Mouse (Mus musculus) kidney, postnatal 0 days (tissue): ENCODE measurements around the gene Lingo4. TPM values are rescaled to one million over a fixed set of nuclear protein-coding genes. Genes with fewer than 3 reads are reported as not detected.

Experiments
- ATAC-seq: fragments of 200-750 bp; cut with Nextera tagmentation; replicated peaks from 2 replicates; pipeline ENCODE4 v1.8.0; 2017; ENCODE audit warnings: low read depth, moderate number of reproducible peaks, moderate TSS enrichment, moderate library complexity; ENCODE audit not compliant: low FRiP score
- DNase-seq: peaks from one replicate; pipeline ENCODE4 v3.0.0-alpha.2; 2016; ENCODE audit warnings: low spot score
- H3K27ac ChIP-seq: fragments of 300-500 bp; sonication (generic); 2 replicates; pipeline ENCODE4 v1.5.1; 2014; ENCODE audit warnings: mild to moderate bottlenecking
- H3K27me3 ChIP-seq: fragments of 300-500 bp; sonication (generic); 2 replicates; pipeline ENCODE4 v1.6.1; 2014; ENCODE audit warnings: low read length, mixed read lengths; ENCODE audit not compliant: insufficient read depth
- H3K36me3 ChIP-seq: fragments of 300-500 bp; sonication (generic); 2 replicates; pipeline ENCODE4 v1.6.1; 2014; ENCODE audit warnings: low read length, mixed read lengths; ENCODE audit not compliant: insufficient read depth
- H3K4me1 ChIP-seq: fragments of 300-500 bp; sonication (generic); replicated peaks from 2 replicates; pipeline ENCODE4 v1.6.1; 2014; ENCODE audit warnings: antibody characterized with exemption, low read length, mixed read lengths; ENCODE audit not compliant: insufficient read depth
- H3K4me2 ChIP-seq: fragments of 300-500 bp; sonication (generic); 2 replicates; pipeline ENCODE4 v1.6.1; 2014; ENCODE audit warnings: mild to moderate bottlenecking, low read length, moderate library complexity, mixed read lengths
- H3K4me3 ChIP-seq: fragments of 300-500 bp; sonication (generic); replicated peaks from 2 replicates; pipeline ENCODE4 v1.5.1; 2014; ENCODE audit warnings: low read depth, low read length
- H3K9ac ChIP-seq: fragments of 300-500 bp; sonication (generic); 2 replicates; pipeline ENCODE4 v1.6.1; 2014; ENCODE audit warnings: low read depth, low read length
- H3K9me3 ChIP-seq: fragments of 300-500 bp; sonication (generic); replicated peaks from 2 replicates; pipeline ENCODE4 v1.6.1; 2016; ENCODE audit warnings: low read length, inconsistent platforms, mixed read lengths
- CTCF ChIP-seq: IDR thresholded peaks from 2 replicates; pipeline ENCODE4 v1.5.1; 2016; ENCODE audit warnings: antibody characterized with exemption, low read depth, mild to moderate bottlenecking, moderate library complexity
- WGBS: fragments of 180-500 bp; shearing (Covaris S2); extraction: QIAGEN DNeasy Blood & Tissue Kit; methylation state at CpG from one replicate; pipeline ENCODE4 v1.1.7; 2014; 5-methylcytosine and 5-hydroxymethylcytosine counted together
- polyA plus RNA-seq: library from polyadenylated mRNA; unstranded; fragments of >200 nt; fragmentation: Nextera tagmentation; extraction: Ambion mirVana; gene quantifications from 2 replicates; pipeline ENCODE4 v1.2.1, GENCODE M21; 2015

Gene Lingo4
- polyA plus RNA-seq, 1 experiment from 2014 or later: 0.32 TPM

GRCm38 (mm10) chr3:94399663-94400310 lies 1.5 kb downstream of the Lingo4 start:
- no peak overlapping the region for H3K9ac ChIP-seq
- DNase-seq: no peak
- 0 out of 2 replicates have a peak, but pooled peaks cover 4% of the 10 kb centered on the region for H3K4me1 ChIP-seq
- no peaks in the 10 kb centered on the region for H3K9me3 ChIP-seq
- H3K4me2 ChIP-seq: no peak overlapping the region
- no peak overlapping the region for H3K4me3 ChIP-seq
- H3K27me3 ChIP-seq: no peaks in the 10 kb centered on the region
- H3K27ac ChIP-seq: no peak overlapping the region
- 37% methylated on average over 5 of the region's 5 CpGs for WGBS
- TF ChIP-seq CTCF: no peak
- H3K36me3 ChIP-seq: no peaks in the 10 kb centered on the region
- no peak for ATAC-seq

DNA sequence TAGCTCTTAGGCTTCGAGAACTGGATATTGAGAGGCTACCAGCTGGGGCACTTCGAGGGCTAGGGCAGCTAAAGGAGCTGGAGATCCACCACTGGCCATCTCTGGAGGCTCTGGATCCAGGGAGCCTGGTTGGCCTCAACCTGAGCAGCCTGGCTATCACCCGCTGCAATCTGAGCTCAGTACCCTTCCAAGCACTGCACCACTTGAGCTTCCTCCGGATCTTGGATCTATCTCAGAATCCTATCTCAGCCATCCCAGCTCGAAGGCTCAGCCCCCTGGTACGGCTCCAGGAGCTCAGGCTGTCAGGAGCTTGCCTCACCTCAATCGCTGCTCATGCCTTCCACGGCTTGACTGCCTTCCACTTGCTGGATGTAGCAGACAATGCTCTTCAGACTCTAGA lies 4.1 kb downstream of the Lingo4 start:
- Histone ChIP-seq H3K4me3 (no peak overlapping the region), H3K27me3 (no peaks in the 10 kb centered on the region), H3K4me1 (0 out of 2 replicates have a peak, but pooled peaks cover 4% of the 10 kb centered on the region), H3K9me3 (no peaks in the 10 kb centered on the region), H3K36me3 (no peaks in the 10 kb centered on the region), H3K9ac (no peak overlapping the region), H3K27ac (no peak overlapping the region), H3K4me2 (no peak overlapping the region)
- no peak for ATAC-seq
- TF ChIP-seq CTCF: no peak
- no peak for DNase-seq
- WGBS: 66% methylated on average over 8 of the region's 8 CpGs

DNA sequence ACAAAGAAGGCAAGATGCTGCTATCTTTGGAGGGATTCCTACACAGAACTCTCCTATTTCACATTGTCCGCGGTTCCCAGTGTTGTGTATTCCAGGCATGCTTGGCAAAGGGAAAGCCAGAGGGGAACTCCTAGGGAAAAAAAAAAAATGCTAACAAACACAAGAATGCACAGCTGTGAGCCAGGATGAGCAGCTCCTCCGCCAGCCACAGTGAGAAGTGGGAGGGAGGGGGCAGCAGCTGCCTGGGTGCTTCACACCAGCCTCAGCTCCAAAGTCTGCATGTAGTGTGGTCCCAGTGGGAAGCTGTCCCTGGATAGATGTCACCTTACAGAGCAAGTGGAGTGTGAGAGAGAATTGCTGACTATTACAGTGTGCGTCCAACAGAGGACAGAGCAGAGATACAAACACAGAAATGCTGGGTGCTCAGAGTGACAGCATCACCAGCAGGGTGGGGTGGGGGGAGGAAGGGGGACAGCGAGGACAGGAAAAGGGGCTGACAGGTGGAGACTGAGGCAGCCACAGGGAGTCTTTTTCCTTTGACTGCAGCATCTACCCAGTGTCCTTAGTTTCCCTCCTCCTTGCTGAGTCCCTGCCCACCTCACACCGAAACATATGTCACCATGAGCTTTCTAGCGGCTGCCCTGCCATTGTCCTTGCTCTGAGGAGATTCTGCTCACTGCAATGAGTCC lies 6.2 kb downstream of the Lingo4 start:
- DNase-seq: peak; percentile 22

GRCm38 (mm10) chr3:94405561-94405960 lies 7.2 kb downstream of the Lingo4 start:
- no peak for TF ChIP-seq CTCF
- ATAC-seq: no peak
- Histone ChIP-seq H3K4me1 (0 out of 2 replicates have a peak, but pooled peaks cover 4% of the 10 kb centered on the region), H3K4me3 (no peak overlapping the region), H3K27me3 (no peaks in the 10 kb centered on the region), H3K36me3 (no peaks in the 10 kb centered on the region), H3K9me3 (no peaks in the 10 kb centered on the region), H3K4me2 (no peak overlapping the region), H3K27ac (no peak overlapping the region), H3K9ac (no peak overlapping the region)
- 53% methylated on average over 4 of the region's 4 CpGs for WGBS
- DNase-seq: peak; percentile 46

More for the DNA sequence above, 6.2 kb downstream of the Lingo4 start:
- H3K27ac ChIP-seq: no peak overlapping the region
- H3K4me3 ChIP-seq: no peak overlapping the region
- H3K36me3 ChIP-seq: no peaks in the 10 kb centered on the region
- no peak for TF ChIP-seq CTCF
- no peaks in the 10 kb centered on the region for H3K9me3 ChIP-seq
- 0 out of 2 replicates have a peak, but pooled peaks have one; percentile 30 for ATAC-seq
- no peak overlapping the region for H3K4me2 ChIP-seq
- 0 out of 2 replicates have a peak, but pooled peaks cover 4% of the 10 kb centered on the region for H3K4me1 ChIP-seq
- H3K9ac ChIP-seq: no peak overlapping the region
- WGBS: 22% methylated on average over 7 of the region's 7 CpGs
- no peaks in the 10 kb centered on the region for H3K27me3 ChIP-seq

DNA sequence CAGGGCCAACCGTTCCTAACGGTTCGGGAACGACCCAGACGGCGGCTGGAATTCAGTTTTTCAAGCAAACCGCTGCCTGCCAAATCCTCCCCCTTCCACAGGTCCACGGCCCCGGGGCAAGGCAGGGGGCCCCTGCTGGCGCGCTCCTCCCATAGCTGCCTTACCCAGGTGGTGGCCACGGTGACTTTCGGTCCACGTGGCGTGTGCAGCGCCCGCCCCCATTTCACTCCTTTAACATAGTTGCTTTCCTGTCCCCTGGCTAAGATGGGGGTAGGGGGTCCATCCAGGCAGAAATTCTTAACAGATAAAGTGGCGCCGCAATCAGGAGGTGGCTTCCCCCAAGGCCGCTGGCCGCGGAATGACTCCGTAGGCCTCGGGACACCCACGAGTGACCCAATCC lies 14.2 kb downstream of the Lingo4 start:
- peaks cover 10% of the 10 kb centered on the region for H3K4me1 ChIP-seq
- 0 out of 2 replicates have a peak, but pooled peaks have one; percentile 6 for TF ChIP-seq CTCF
- peak; percentile 23; the same call in 1 of the 2 replicates for ATAC-seq
- no peaks in the 10 kb centered on the region for H3K9me3 ChIP-seq
- H3K4me2 ChIP-seq: peak overlapping the region; percentile 66
- H3K4me3 ChIP-seq: peak overlapping the region; percentile 34
- 8% methylated on average over 25 of the region's 25 CpGs for WGBS
- H3K27me3 ChIP-seq: no peaks in the 10 kb centered on the region
- H3K27ac ChIP-seq: no peak overlapping the region
- H3K36me3 ChIP-seq: no peaks in the 10 kb centered on the region
- H3K9ac ChIP-seq: 0 out of 2 replicates have a peak overlapping the region, but pooled peaks have one; percentile 10
- DNase-seq: no peak

- 0 out of 2 replicates have a peak within 1 kb of the TSS, but pooled peaks have one; percentile 10 for H3K9ac ChIP-seq
- peak within 1 kb of the TSS; percentile 34 for H3K4me3 ChIP-seq
- ATAC-seq: peak; percentile 100
- 10% methylated on average over 52 of the region's 52 CpGs for WGBS
- H3K36me3 ChIP-seq: no peaks in the 10 kb centered on the region
- peak; percentile 34 for TF ChIP-seq CTCF
- H3K4me1 ChIP-seq: peaks cover 10% of the 10 kb centered on the region
- peak within 1 kb of the TSS; percentile 66 for H3K4me2 ChIP-seq
- H3K27ac ChIP-seq: no peak within 1 kb of the TSS
- no peaks in the 10 kb centered on the region for H3K27me3 ChIP-seq
- DNase-seq: peak; percentile 98
- no peaks in the 10 kb centered on the region for H3K9me3 ChIP-seq
Observed at GRCm38 (mm10) chr3:94413031-94413679, 14.8 kb downstream of the Lingo4 start, which contains the start of gene Tdrkh. Tdrkh (plus strand) TSS chr3:94413273.
